Mouse (Mus musculus) right cerebral cortex, postnatal 10 days (tissue): ENCODE results near the gene Zfp612.

ENCODE experiments used
- DNase-seq, 2 experiments: peaks; one replicate each; pipeline ENCODE4 v3.0.0; 2021; ENCODE audit warnings: low spot score in 2 of 2

Gene Zfp612

GRCm38 (mm10) chr8:110134236-110134635 is 54.7 kb downstream of the Zfp612 start:
- DNase-seq, result no peak

DNA sequence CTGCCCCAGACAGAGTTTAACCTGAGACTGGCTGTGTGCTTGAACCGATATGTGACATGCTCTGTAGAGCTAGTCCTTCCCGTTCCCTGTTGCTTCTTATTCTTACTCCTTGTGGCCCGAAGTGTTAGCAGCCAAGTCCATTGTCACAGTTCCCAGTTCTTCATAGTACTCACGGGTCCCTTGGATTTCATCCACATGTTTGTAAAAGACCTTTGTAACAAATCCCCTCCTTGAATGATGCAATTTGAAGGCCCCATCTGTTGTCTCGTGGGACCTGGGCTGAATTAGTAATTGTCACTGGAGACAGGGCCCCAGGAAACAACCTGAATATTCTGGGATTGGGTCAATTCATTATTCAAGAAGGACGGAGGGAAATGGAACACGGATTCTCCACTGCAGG is 56.0 kb downstream of the Zfp612 start:
- DNase-seq, result no peak

DNA sequence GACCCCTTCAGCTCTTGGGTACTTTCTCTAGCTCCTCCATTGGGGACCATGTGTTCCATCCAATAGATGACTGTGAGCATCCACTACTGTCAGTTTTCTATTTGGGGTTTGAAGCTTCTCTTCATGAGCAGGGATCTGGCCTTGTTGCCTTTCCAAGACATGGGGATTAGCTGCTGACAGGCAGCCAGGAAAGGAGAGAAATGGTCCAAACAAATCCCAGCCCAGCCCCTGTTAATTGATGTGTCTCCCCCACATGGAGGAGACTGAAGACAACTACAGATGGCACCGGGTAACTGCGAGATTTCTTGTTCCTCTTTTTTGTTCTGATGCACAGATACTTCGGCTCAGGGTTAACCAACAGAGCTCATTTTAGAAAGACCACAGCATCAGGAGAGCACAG is 60.6 kb downstream of the Zfp612 start:
- no peak for DNase-seq

- DNase-seq, result no peak
These were observed 61.2 kb downstream of the Zfp612 start for GRCm38 (mm10) chr8:110140770-110141169.
